In the genomic region with DNA sequence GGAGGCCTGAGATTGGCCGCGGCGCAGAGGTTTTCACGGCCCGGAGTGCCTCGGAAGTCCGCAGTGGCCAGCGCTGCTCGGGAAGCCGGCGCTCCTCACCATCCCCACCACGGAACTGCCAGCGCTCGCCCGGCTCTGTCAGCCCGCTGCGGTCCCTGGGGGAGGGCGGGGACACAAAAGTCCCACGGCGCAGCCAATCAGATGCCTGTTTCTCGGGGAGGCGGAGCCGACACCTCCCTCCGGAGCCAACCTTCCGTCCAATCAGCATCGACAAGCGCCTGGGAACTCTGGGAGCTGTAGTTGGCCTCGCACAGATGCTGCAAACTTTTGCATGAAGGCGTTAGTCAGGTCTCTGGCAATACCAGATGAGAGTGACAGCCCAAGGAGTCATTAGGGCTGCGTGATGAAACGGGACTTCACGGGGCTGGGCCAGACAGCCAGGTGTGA, we compare ENCODE assay signal across 8 mouse cellular contexts. TPM values are rescaled to one million over a fixed set of nuclear protein-coding genes. Genes with fewer than 3 reads are reported as not detected.
DNase-seq lines count a peak whose midpoint lies in the region; ATAC-seq and TF ChIP-seq lines count a peak whose summit lies in the region.

A gene (minus strand): TSS at position 150 of the 447 bp plus-strand sequence.

- peak; percentile 95 for ATAC-seq in forebrain, embryonic 15.5 days (replicated peaks)
- ATAC-seq in neutrophil, adult 5-6 weeks (ENCODE audit: extremely low read depth, insufficient number of reproducible peaks, low FRiP score, poor library complexity, severe bottlenecking) = peak; percentile 90

- in situ Hi-C loops in ES-E14 (cut with MboI; ENCODE audit: low sequenced_read_pairs in 2 of 2, unreplicated experiment in 2 of 2) = no loop called here

- intact Hi-C loops in heart, postnatal 25 days (cut with DNase I) = loop anchor here (5.0 kb wide), 2 partner anchors 163 to 218 kb away; no protein-coding TSS in a partner anchor

- peak within 1 kb of the TSS; percentile 99 for H3K4me3 ChIP-seq in ES-E14 (ENCODE audit: insufficient read depth in 1 of 2, low read depth in 1 of 2, low read length in 2 of 2, poor library complexity in 1 of 2, severe bottlenecking in 1 of 2)
- peak within 1 kb of the TSS; percentile 94 for H3K4me3 ChIP-seq in forebrain, embryonic 15.5 days
- peak within 1 kb of the TSS; percentile 68 for H3K4me3 ChIP-seq in lung, adult 2 months (replicated peaks; ENCODE audit: extremely low read depth, low read depth, low read length)

- peak within 1 kb of the TSS; percentile 99 for H3K9ac ChIP-seq in ES-E14 (ENCODE audit: insufficient read depth, low read depth, low read length, poor library complexity, severe bottlenecking)
- peak within 1 kb of the TSS; percentile 78 for H3K9ac ChIP-seq in forebrain, embryonic 15.5 days (replicated peaks)

- peak; percentile 97 for TF ChIP-seq POLR2A in lung, adult 2 months (IDR thresholded peaks at IDR 0.05; ENCODE audit: borderline replicate concordance, extremely low read depth, low read depth, low read length)

- H3K4me1 ChIP-seq in ES-E14 (ENCODE audit: control insufficient read depth in 2 of 2, insufficient read depth in 2 of 2, low read length in 2 of 2, poor library complexity in 1 of 2) = peaks cover 7 to 10% of the 10 kb centered on the region in 2 experiments; a peak in 3 of 4 replicates
- H3K4me1 ChIP-seq in forebrain, embryonic 15.5 days = peaks cover 22% of the 10 kb centered on the region
- peaks cover 9% of the 10 kb centered on the region for H3K4me1 ChIP-seq in lung, adult 2 months (ENCODE audit: control insufficient read depth, insufficient read depth, low read length)

- no peaks in the 10 kb centered on the region for H3K9me3 ChIP-seq in ES-E14 (ENCODE audit: control insufficient read depth, insufficient read depth, low read depth, low read length)
- H3K9me3 ChIP-seq in forebrain, embryonic 15.5 days = no peaks in the 10 kb centered on the region

- DNase-seq in ES-E14 (ENCODE audit: low read depth, low spot score) = peak; percentile 97
- DNase-seq in cerebellum, adult 11-12 months = peak; percentile 95
- DNase-seq in heart, postnatal 25 days (ENCODE audit: low spot score) = peak; percentile 97
- peak; percentile 96 to 99 for DNase-seq in layer of hippocampus, adult 18-20 months (ENCODE audit: low spot score in 2 of 2)
- DNase-seq in lung, adult 2 months = peak; percentile 97
- DNase-seq in thymus, adult 18-20 months = peak; percentile 96

- WGBS in forebrain, embryonic 15.5 days = under 1% methylated on average over 28 of the region's 32 CpGs
- under 1% methylated on average over 32 of the region's 32 CpGs for WGBS in lung, adult 2 months

- TF ChIP-seq CTCF in lung, adult 2 months (IDR thresholded peaks at IDR 0.05; ENCODE audit: insufficient read depth, low read length) = no peak

- H3K27me3 ChIP-seq in forebrain, embryonic 15.5 days = peaks cover 4% of the 10 kb centered on the region; the same call in 1 of the 2 replicates

- H3K27ac ChIP-seq in ES-E14 (ENCODE audit: insufficient read depth, low read depth, low read length, poor library complexity, severe bottlenecking) = peak within 1 kb of the TSS; percentile 97
- H3K27ac ChIP-seq in forebrain, embryonic 15.5 days (replicated peaks) = peak within 1 kb of the TSS; percentile 69

- H3K36me3 ChIP-seq in ES-E14 (ENCODE audit: control insufficient read depth, insufficient read depth, low read length, poor library complexity, severe bottlenecking) = peaks cover 2% of the 10 kb centered on the region; the same call in 1 of the 2 replicates
- H3K36me3 ChIP-seq in forebrain, embryonic 15.5 days = no peaks in the 10 kb centered on the region

- peak within 1 kb of the TSS; percentile 97 for H3K4me2 ChIP-seq in forebrain, embryonic 15.5 days (replicated peaks)

TF ChIP-seq in ES-E14, 5 proteins besides CTCF, POLR2A, EP300 and RAD21:
- TF ChIP-seq ZC3H11A (IDR thresholded peaks at IDR 0.05; ENCODE audit: borderline replicate concordance, low read depth, low read length) = no peak
- no peak for TF ChIP-seq ZNF384 (IDR thresholded peaks at IDR 0.05; ENCODE audit: low read depth, low read length)
- peak; percentile 84 for TF ChIP-seq HCFC1 (IDR thresholded peaks at IDR 0.05; ENCODE audit: borderline replicate concordance, insufficient read depth, low read length)
- no peak for TF ChIP-seq CHD2 (IDR thresholded peaks at IDR 0.05; ENCODE audit: low read depth, low read length)

RNA-seq across cellular contexts. Expression of the gene that starts here (rescaled TPM):
- total RNA-seq in ES-E14 (2012; rRNA removed) = 75.8 and 96.1 TPM in 2 replicates
- polyA plus RNA-seq in forebrain, embryonic 15.5 days (2015; fragmentation: Nextera tagmentation; extraction: Ambion mirVana) = 5.6 and 6.3 TPM in 2 replicates
- total RNA-seq in heart, postnatal 25 days (2021) = 1 to 10 TPM; 2.5 to 3.3 TPM
- total RNA-seq in layer of hippocampus, adult 18-20 months (2021) = 10 to 100 TPM; 14.4 to 16.8 TPM
- 11.5 and 14.1 TPM in 2 replicates for polyA plus RNA-seq in lung, adult 2 months (2012; rRNA removed)
- total RNA-seq in neutrophil, adult 5-6 weeks (2017) = 30.6 and 33.4 TPM in 2 replicates

Comparison
In these comparisons a context has a peak if more than half of its experiments do, and no peak if none do; other contexts are left out.
1. Peak in every context shown above with its lines: DNase-seq, ATAC-seq, H3K4me3 ChIP-seq and H3K27ac ChIP-seq.